ENCODE assay signal across 26 mouse cellular contexts in genomic region chr13:29553792-29554191, GRCm38 (mm10).
"Had no signal": no experiment of that assay in that cellular context is flagged by ENCODE, and none has a peak within 500 bp of the region (broad histone marks: within the 10 kb centered on the region; RNA-seq: fewer than 3 reads in every experiment).

No protein-coding gene starts in this region.

- H3K9me3 ChIP-seq: embryonic facial prominence, embryonic 10.5 days; embryonic facial prominence, embryonic 12.5 days; embryonic facial prominence, embryonic 13.5 days; embryonic facial prominence, embryonic 15.5 days; forebrain, embryonic 10.5 days; forebrain, embryonic 12.5 days; forebrain, embryonic 13.5 days; forebrain, embryonic 15.5 days had no signal

- DNase-seq: cerebellum, adult 9-10 months; cerebellum, postnatal 10 days; cerebellum, postnatal 14 days; cerebellum, postnatal 25 days; cerebellum, postnatal 36 days; embryo, embryonic 11 days; forebrain, postnatal 0 days; gastrocnemius, adult 2 months; gastrocnemius, postnatal 10 days; gastrocnemius, postnatal 14 days; gastrocnemius, postnatal 25 days; gastrocnemius, postnatal 36 days; heart, adult 11 months; heart, adult 18-20 months; heart, adult 2 months had no signal

- H3K4me2 ChIP-seq: embryonic facial prominence, embryonic 12.5 days; embryonic facial prominence, embryonic 13.5 days; embryonic facial prominence, embryonic 15.5 days; forebrain, embryonic 12.5 days; forebrain, embryonic 13.5 days; forebrain, embryonic 15.5 days had no signal

- H3K9ac ChIP-seq: embryonic facial prominence, embryonic 12.5 days; embryonic facial prominence, embryonic 13.5 days; embryonic facial prominence, embryonic 15.5 days; forebrain, embryonic 12.5 days; forebrain, embryonic 13.5 days; forebrain, embryonic 15.5 days; forebrain, postnatal 0 days had no signal

- H3K27ac ChIP-seq: embryonic facial prominence, embryonic 10.5 days; embryonic facial prominence, embryonic 12.5 days; embryonic facial prominence, embryonic 13.5 days; embryonic facial prominence, embryonic 15.5 days; forebrain, embryonic 10.5 days; forebrain, embryonic 12.5 days; forebrain, embryonic 13.5 days; gastrocnemius, adult 2 months; heart, adult 2 months had no signal

- H3K4me1 ChIP-seq: embryonic facial prominence, embryonic 10.5 days; embryonic facial prominence, embryonic 12.5 days; forebrain, embryonic 10.5 days; forebrain, embryonic 12.5 days had no signal

- H3K27me3 ChIP-seq: embryonic facial prominence, embryonic 12.5 days; embryonic facial prominence, embryonic 13.5 days; embryonic facial prominence, embryonic 15.5 days; forebrain, embryonic 12.5 days; forebrain, embryonic 13.5 days; forebrain, embryonic 15.5 days had no signal

- ATAC-seq: forebrain, embryonic 13.5 days; forebrain, embryonic 14.5 days; forebrain, embryonic 15.5 days; forebrain, embryonic 16.5 days; forebrain, postnatal 0 days had no signal

- H3K36me3 ChIP-seq: embryonic facial prominence, embryonic 10.5 days; embryonic facial prominence, embryonic 12.5 days; embryonic facial prominence, embryonic 13.5 days; embryonic facial prominence, embryonic 15.5 days; forebrain, embryonic 10.5 days; forebrain, embryonic 12.5 days; forebrain, embryonic 15.5 days had no signal

- H3K4me3 ChIP-seq: embryonic facial prominence, embryonic 10.5 days; embryonic facial prominence, embryonic 12.5 days; embryonic facial prominence, embryonic 13.5 days; embryonic facial prominence, embryonic 15.5 days; erythroblast, embryonic 14.5 days; forebrain, embryonic 10.5 days; forebrain, embryonic 12.5 days; forebrain, embryonic 13.5 days; forebrain, embryonic 15.5 days; gastrocnemius, adult 2 months; heart, adult 2 months had no signal
